Mouse (Mus musculus) left cerebral cortex, adult 9 months (tissue): ENCODE data around the gene Csk.

Experiments
- DNase-seq, 2 experiments: peaks; one replicate each; pipeline ENCODE4 v3.0.0; 2022; ENCODE audit warnings: low spot score in 2 of 2

Csk gene

GRCm38 (mm10) chr9:57638651-57639459 lies 14.6 kb downstream of the Csk start:
- no peak for DNase-seq

DNA sequence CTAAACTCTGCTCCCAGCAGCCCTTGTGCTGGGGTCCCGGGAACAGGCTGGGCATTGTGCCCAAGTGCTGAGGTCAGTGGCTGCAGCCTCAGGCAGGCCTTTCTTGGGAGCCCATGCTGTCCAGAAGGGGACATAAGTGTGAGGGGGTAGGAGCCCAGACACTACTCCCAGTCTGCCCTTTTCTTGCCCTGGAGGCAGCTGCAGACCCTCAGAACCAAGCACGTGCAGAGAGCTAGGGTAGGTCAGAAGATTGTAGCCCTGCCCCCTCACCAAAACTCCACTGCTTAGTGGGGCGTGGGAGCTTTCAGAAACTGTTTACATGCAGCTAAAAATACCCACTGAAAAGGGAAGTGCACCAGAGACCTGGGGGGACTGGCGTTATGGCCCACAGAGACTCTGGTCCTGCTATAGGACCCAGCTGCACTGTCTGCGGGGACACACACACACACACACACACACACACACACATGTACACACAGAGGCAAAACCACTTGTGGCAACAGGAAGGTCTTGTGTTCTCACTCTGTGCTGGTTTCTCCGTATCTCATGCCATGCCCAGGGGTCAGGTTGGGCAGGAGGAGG lies 15.6 kb downstream of the Csk start:
- DNase-seq: no peak

- DNase-seq: no peak
Measured at GRCm38 (mm10) chr9:57637272-57637671, 16.2 kb downstream of the Csk start.

DNA sequence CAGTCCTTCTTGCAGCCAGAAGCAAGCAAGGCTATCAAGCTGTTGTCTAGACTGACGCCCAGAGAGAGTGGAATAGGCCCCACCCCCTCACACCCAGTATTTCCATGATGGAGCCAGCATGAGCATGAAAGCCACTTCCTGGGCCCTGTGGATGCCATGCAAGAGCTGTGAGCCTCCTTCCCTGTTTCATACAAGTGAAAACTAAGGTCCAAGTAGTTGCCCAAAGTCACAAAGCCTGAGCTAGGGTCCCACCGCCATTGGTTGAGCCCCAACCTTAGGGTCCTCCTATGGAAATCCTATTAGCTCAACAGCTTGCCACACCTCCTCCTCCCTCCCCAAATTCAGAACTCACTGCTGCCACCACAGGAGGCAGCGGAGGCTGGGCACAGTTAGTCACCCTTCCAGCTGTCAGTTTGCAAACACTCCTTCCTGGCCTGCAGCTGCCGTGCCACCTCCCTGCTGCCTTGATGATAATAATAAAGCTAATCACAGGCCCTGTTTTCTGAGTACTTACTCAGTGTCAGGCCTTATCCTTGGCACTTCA lies 19.9 kb downstream of the Csk start:
- peak; percentile 47 to 58 for DNase-seq

GRCm38 (mm10) chr9:57629118-57629874 lies 24.1 kb downstream of the Csk start:
- DNase-seq: peak in 1 of 2 experiments; percentile 75

- DNase-seq: no peak
Measured at GRCm38 (mm10) chr9:57628717-57629116, 24.7 kb downstream of the Csk start.

DNA sequence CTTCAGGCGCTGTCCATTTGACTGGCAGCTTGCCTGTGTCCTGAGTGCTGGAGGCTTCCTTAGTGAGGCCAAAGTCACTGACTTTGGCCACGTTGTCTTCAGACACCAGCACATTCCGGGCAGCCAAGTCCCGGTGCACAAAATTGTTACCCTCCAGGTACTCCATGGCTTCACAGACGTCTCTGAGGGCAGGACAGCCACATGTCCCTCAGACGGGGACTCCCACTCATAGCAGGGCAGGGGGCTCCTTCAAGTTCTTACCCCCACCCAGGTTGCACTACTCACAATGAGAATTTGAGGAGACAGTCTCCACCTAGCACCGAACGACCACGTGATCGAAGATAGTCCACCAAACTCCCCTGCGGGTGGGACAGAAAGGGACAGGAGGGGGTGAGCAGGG lies 25.5 kb downstream of the Csk start:
- no peak for DNase-seq

GRCm38 (mm10) chr9:57627191-57627590 lies 26.2 kb downstream of the Csk start:
- no peak for DNase-seq

- no peak for DNase-seq
Measured at GRCm38 (mm10) chr9:57625674-57626500, 27.5 kb downstream of the Csk start.

DNA sequence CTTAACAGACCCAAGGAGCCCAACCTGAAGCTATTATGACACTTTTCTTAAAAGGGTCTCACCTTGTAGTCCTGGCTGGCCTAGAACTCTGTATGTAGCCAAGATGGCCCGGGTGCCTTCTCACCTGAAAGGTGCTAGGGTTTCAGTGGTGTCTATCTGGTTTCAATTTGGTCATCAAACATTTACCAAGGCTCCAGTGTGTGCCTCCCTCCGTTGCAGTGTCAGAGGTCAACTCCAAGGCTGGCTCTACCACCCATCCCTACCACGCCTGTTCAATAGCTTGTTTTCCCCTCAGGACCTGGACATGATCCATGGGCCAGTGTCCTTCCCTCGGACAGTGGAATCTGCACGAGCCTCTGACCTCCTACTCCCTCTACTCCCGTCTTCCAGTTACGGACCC lies 29.1 kb downstream of the Csk start:
- no peak for DNase-seq

DNA sequence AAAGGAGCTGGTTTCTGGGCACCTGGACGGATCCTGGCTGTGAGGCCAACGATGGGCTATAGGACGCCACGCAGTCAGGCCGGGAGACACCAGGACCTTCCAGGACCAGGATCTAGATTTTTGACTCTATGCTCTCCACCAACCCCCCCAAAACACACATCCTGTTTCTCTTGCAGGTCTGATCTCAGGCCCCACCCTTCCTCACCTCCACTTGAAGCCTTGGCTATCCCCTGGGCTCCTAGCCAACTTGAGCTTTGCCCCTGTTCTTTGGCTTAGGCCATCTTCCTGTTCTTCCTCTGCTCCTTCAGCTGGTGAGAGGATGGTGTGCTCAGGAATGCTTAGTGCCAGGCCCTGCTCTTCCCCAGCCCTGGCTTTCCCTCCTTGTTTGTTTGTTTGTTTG lies 32.8 kb downstream of the Csk start, which contains the start of gene Lman1l:
TSS of gene Lman1l (minus strand) at position 101 of the 400 bp plus-strand sequence.
- no peak for DNase-seq

GRCm38 (mm10) chr9:57618854-57619253 lies 34.6 kb downstream of the Csk start:
- DNase-seq: no peak

DNA sequence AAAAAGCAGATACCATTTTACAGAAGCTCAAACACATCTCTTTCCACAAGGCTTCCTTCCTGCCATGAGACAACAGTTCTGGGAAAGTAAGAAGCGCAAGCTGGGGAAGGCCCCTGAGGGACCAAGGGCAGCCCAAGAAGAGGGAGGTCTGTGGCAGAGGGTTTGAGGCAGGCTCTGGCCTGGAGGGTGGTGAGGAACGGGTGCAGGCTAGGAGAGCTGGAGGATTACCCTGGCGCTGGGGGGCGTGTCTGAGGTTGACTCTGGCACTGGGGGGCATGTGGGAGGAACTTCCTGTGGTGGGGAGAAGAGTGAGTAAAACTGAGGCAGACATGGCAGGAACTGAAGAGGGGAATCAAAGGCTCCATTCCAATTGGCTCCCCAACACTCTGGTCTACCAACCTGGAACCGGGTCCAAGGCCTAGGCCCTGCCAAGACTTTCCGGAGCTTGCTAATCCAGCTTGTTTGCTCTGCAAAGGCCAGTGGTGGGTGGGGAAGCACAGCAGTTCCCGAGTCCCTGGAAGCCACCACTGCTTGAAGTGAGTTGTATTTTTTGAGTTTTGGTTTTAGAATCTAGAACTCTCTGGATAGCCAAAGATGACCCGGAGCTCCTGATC lies 35.8 kb downstream of the Csk start:
- DNase-seq: no peak

DNA sequence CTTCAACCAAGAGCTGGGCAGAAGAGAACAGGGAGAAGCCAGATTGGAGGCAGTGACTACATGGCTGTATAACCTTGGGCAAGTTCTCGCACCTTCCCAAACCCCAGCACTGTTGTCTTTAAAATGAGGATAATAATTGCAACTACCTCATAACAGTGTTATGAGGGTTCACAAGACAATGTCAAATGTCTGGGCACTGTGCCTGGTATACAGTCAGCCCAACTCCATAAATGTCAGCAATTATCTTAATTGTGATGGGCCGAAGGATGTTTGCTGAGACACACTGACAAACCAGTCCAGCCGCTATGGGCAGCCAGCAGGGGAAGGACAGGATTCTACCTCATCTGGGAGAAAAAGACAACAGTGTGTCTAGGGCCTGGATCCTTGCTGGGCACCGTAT lies 38.6 kb downstream of the Csk start:
- DNase-seq: no peak

DNA sequence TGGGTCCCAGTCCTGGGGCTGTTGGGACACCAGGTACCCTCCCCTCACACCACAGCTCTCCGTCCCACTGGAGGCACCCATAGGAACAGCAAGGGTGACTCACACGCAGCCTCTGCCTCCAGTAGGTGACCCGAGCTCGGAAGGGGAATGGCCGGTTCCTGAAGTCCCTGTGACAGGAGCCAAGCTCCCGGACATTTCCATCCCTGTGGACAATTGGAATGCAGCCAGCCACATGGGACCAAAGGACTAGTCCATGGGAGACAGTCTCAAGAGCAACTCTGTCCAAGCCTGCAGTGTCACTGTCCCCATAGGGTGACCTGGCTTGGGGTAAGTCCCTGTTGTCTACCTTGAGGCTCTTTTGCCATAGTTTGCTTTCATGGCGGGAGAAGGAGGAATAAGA lies 39.5 kb downstream of the Csk start:
- no peak for DNase-seq

DNA sequence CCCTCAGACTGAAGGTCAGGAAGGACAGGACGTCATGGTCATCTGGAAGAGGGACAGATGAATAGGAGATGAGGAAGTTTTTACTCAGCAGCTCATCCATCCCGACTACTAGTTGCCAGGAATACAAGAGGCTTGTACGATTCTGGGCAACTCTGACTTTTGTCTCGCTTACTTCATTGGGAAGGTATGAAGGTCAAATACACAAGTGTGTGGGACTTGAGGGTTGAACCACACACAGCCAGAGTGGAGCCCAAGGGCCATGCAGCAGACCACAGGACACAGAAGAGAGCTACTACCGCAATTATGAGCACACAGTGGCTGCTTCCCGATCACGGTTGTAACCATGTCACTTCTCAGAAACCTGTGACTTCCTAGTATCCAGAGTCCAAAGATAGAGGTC lies 40.8 kb downstream of the Csk start:
- DNase-seq: no peak

- DNase-seq: no peak
Measured at GRCm38 (mm10) chr9:57610359-57610826, 43.0 kb downstream of the Csk start.

GRCm38 (mm10) chr9:57609803-57610202 lies 43.6 kb downstream of the Csk start:
- DNase-seq: no peak

GRCm38 (mm10) chr9:57606139-57606851 lies 47.1 kb downstream of the Csk start, which contains the start of gene Cplx3:
Cplx3 (minus strand) TSS chr9:57606281.
- no peak for DNase-seq

DNA sequence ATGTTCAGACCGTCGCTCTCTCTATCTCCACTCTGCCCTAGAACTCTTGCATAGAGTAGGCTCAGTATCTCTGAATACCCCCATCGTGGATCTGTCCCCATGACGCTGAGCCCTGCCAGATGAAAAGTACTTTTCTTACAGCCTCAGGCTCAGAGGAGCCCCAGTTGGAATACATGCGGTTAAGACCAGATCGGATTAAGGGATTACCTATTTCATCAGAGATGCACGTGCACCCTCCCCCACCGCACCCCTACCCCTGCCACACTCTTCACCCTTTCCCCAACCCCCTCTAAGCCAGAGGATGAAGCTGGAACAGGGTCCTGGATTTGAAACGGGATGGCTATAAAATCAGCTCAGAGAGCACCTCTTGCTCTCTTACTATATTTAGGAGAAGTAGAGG lies 47.9 kb downstream of the Csk start:
- no peak for DNase-seq
